Mouse (Mus musculus) kidney, postnatal 4 days (tissue): ENCODE data around the gene Man1b1.

Experiments
- DNase-seq, 2 experiments: peaks; one replicate each; pipeline ENCODE4 v3.0.0; 2021; ENCODE audit warnings: mixed read lengths in 2 of 2

Gene Man1b1

DNA sequence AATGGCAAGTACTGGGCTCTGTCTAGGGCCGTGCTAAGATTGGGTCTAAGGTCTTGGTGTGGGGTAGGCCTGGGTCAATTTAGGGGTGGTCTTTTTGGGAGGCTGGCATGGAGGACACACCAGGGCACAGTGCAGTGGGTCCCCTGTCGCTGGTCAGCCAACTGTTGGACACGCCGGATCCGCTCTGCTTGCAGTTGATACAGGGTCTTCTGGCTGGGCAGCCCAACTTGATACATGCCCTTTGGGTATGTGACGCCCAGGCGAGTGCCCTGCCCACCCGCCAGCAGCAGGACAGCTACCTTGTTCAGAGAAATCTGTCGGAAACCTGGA lies 32.6 kb downstream of the Man1b1 start:
- DNase-seq, result no peak

DNA sequence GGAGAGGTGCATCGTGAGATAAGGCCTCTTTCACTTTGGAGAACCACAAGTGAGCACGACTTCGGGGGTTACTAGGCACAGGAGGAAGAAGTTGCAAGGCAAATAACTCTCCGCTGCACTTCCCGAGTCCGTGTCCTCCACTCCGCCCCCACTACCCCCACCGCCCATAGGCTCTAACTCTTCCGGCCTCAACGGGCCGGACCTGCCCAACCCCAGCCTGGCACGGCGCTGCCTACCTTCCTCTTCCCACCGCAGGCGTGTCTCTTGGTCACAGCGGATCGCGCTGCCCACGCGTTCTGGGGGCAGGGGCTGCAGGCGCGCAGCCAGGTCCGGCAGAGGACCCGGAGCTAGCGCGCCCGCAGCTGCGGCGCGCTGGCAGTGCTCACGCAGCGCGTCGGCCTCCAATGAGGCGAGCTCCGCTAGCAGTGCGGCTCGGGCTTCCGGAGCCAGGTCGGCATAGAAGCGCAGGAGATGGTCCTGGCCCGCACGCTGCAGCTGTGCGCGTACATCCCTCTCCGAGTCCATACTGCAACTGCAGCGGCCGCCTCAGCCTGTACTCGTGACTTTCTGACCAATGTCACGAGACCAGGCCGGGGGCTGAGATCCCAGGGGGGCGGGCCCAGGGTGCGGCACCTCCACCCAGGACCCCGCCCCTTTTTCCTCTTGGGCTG lies 33.1 kb downstream of the Man1b1 start, which contains the start of gene Uap1l1:
Uap1l1 (minus strand) TSS at position 592 of the 671 bp plus-strand sequence.
- peak; percentile 87 to 92 for DNase-seq

DNA sequence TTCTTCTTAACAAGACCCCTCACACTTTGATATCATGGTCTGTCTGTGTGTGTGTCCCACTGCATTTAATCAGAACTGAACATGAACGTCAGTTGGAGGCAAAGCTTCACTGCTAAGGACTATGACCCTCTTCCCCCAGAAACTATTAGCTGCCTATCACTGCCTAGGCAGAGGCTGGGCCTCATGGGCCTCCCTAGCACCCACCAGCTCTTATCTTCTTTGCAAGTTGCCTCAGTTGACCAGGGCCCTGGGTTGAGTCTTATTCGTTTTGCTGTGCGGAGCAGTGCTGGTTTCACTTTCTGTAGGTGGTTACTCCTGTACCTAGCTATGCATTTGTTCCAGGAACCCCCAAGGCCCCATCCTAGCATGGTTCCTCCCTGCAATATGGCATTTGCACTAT lies 37.9 kb downstream of the Man1b1 start:
- DNase-seq, result no peak

DNA sequence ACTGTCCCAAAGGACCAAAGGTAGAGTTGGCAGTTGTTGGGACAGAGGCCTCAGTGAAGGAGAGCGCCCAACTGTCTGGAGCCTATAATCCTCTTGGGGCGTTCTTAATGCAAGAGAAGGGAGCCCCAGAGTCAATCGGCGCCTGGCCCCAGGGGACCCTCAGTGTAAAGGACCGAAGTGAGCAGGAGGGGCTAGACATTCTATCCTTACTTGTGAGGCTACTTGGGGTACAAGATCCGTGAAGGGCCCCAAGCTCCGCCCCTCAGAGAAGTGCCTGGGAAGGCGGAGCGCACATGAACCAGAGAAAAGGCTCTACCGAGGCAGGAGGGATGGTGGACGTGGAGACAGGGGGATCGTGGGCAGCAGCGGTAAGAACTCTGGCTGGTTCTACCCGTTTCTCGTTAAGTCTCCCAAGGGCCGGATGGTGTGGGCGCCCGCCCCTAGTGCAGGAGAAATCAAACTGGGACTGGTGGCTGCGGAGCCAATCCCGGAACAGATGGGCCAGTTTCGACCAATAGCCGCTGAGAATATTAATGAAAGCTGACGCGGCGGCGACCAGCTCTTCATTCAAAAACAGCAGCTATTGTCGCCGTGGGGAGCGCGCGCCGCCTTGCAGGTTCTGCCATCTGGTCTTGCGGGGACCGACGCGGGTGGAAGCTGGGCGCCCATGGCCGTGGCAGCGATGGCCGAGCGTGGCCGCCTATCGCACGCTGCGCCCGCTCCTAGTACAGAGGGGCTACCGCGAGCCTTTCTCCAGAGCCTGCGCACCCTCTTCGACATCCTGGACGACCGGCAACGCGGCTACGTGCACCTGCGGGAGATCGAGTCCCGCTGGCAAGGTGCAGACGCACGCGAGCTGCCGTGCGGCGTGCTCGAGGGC lies 39.9 kb downstream of the Man1b1 start, which contains the start of gene Sapcd2:
Sapcd2 (plus strand) TSS at position 558 of the 880 bp plus-strand sequence.
- DNase-seq, result peak; percentile 85 to 92

DNA sequence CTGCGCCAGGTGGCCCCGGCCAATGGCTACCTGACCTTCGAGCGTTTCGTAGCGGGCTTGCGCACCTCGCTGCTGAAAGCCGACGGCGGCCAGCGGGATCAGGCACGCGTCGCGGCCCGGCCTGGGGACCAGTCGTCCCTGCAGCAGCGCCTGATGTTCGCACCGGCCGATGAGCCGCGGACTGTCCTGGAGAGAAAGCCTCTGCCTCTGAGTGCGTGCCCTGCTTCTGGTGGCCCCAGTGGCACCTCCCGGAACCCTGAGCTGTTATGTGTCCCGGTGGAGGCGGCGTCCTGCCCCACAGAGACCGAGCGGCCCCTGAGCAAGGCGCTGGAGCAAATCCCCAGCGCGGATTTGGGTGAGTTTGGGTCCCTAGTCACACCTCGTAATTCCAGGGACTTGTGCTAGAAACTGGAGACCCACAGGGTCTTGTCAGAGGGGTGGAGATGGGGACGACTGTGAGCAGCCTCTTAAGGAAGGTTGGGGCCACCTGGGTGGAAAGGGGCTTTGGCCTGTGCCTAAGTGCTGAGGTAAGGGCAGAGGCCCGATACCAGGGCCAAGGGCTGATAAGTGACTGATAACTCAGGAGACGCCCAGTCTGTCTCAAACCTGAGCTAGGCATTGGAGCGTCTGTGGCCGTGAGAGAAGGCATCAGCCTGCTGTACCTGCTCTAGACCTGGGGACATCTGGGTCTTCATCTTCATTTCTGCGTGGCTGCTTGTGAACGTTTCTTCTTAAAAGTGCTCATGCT lies 40.7 kb downstream of the Man1b1 start:
- DNase-seq, result no peak

DNA sequence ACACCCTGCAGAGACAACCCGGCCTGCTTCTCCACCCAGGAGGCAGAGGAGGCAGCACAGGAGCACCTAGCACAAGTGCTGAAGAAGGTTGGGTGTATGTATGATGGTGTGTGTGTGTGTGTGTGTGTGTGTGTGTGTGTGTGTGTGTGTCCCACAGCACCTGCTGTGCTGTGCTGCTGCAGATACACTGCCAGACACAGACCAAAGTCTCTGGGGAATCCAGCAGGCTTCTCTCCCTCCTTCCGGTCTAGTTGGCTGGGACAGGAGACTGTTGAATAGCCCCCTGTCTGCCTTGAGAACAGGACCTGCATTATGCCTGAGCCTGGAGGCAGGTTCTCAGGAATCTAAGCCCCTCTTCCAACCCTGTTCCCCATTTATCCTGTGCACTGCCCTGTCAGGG lies 41.3 kb downstream of the Man1b1 start:
- no peak for DNase-seq

DNA sequence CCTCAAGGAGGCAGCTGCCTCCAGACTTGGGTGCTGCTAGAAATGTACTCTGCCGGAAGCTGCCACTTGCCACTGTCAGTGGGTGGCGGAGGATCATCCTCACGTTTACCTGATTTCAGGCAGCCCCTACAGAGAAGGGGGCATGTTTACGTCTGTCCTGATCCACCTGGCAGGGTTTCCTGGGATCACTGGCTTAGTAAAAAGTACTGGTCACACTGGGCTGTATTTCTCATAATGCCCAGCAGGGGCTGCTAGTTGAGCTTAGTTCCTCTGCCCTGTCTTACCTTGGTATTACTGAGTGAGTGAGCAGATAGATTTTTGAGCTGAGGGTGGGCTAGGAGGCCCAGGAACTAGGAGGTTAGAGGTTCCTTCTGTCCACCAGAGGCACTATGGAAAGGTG lies 44.5 kb downstream of the Man1b1 start:
- peak; percentile 73 to 78 for DNase-seq

DNA sequence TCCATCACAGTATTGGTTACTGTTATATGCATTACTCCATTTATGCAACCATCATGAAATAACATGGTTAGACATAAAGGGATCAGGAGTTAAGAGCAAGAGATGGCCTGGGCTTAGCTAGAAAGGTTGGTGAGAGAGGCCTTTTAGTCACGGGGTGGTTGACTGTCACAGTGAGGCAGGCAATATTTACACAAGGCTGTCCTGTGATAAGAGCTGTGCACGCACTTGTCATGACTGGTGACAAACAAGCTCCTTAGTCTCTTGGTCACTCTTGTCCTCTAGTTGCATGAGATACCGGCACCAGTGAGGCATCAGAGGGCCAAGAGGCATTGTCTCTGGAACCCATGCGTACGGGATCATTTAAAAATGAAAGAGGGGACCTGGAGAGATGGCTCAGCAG lies 52.4 kb downstream of the Man1b1 start:
- DNase-seq, result no peak

DNA sequence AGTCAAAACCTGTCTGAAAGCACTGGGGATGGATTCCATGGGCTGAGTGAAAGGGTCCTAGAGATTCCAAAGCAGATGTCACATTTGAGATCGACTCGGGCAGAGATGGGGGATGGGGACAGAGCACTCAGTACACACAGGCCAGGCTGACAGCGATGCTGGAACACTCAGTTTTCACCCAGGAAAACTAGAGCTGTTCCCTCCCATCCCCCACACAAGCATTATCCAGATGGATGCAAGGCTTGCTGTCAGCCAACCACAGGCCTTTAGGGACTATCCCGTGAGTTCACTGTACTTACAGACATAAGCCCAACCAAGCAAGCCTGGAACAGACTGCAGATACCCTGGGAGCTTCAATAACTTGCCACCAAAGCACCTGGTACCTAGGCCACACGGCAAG lies 59.1 kb downstream of the Man1b1 start:
- DNase-seq, result no peak

DNA sequence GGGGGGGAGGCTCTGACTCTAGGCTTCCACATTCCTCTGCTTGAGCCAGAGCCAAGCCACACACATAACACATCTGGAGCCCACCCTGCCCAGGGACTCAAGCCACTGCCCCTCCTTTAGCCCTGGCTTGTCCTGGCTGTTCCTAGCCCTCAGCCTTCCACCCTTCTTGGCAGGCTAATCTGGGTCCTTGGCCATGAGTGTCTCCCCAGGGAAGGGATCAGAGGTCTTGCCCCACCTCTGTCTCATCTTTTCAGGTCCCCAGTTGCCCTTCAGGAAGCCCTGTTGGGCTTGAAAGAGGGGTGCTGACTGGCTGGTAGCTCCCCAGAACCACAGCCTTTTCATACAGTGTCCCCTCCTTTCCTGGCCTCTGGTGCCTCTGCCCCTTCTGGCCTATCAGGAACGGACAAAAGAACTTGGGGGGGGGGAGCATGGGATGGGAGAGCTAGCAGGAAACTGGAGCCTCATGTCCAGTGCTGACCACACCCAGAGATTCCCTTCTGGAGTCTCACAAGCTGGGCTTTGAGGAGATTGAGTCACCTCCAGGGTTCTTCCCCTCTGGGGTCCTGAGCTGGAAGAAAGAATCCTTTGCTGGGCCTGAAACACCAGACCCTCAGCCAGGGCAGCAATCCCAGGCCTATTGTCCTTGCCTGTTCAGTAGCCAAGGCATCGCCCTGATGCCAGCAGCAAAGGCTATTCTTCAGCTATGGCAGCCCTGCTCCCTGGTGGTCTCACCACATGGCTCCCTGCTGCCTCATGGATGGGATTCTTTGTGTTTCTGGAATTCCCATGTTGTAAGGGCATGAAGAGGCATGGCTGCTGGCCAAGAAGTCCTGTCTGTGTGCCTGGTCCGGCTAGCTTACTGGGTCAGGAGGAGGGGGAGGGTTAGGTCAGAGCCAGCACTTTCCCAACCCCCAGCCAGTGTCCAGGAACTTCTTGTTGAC lies 62.4 kb downstream of the Man1b1 start:
- peak; percentile 55 to 65 for DNase-seq

DNA sequence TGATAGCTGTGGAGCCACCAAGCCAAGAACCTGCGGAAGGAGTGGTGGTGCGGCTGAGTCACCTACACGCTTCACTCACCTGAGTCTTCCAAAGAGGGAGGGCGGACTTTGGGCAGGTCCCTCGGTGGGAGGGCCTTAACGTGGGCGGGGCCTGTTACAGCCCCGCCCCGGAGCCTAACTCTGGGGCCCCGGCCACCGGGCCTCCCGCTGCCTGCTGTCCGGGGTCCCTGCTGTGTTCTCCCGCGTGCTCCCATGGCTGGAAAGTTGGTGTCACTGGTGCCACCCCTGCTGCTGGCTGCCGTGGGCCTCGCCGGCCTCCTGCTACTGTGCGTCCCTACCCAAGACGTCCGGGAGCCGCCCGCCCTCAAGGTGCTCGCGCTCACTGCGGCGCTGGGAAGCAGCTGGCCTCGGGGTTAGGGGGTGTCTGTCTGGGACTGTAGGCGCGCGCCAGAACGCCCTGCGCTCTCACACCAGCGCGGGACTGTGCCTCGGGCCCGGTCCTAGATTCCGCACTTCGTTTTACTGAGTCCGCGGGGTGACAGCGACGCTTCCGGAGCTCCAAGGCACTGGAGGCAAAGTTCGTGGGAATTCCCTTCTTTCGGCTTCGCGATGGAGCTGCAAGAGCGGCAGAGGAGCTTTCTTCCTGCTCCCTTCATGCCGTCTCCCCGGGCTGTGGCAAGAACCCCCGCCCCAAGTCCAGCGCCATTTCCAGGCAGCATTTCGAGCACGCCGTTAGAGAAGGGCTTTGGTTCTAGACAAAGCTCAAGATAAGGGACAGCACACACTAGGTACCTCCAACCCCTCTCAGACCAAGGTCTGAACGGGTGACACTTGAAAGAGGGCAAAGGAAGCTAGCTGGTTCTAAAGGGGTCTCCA lies 63.8 kb downstream of the Man1b1 start, which contains the start of gene Entpd2:
Entpd2 (plus strand) TSS at position 154 of the 876 bp plus-strand sequence.
- DNase-seq, result peak; percentile 66 to 79

DNA sequence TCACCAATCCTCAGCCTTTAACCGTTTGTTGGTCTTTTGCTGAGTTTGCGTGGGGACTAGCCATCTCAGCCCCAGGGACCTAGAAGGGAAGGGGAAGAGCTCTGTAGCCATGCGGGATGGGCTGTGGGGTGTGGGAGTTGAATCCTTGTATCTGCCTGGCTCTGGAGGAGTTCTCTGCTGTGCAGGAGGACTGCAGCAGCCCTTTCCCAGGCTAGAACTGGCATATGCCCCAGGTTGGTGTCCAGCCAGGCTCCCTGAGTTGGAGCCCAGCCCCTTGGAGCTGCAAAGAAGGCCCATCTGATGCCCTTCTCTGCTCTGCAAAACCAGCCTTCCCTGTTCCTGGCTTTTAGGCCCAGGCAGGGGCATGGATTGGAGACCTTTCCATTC lies 64.5 kb downstream of the Man1b1 start:
- DNase-seq, result no peak

DNA sequence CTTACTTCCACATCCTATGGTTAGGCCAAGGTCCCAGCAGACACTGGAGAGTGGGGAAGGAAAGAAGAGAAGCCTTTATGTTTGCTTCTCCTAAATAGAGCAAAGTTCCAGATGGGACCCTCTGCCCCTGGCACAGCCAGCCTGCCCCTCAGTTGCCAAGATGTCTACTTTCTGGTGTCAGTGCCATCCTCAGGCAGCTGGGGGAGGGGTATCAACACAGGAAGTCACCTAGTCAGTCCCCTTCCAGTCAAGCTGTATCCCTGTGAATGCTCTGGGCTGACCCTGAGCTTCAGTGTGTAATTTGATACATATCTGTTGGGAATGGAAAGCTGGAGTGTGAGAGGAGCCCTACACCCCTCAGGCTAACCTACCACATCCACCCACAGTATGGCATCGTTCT lies 64.9 kb downstream of the Man1b1 start:
- no peak for DNase-seq

DNA sequence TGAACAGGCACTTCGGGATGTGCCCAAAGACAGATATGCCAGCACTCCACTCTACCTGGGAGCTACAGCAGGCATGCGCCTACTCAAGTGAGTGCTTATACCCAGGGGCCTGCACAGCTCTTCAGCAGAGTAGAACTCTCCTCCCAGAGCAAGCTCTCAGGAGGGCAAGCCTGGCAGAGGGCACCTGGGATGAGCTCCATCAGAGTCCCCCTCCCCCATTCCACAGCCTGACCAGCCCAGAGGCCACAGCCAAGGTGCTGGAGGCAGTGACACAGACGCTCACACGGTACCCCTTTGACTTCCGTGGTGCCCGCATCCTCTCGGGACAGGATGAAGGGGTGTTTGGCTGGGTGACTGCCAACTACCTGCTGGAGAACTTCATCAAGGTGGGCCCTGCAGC lies 65.9 kb downstream of the Man1b1 start:
- no peak for DNase-seq

DNA sequence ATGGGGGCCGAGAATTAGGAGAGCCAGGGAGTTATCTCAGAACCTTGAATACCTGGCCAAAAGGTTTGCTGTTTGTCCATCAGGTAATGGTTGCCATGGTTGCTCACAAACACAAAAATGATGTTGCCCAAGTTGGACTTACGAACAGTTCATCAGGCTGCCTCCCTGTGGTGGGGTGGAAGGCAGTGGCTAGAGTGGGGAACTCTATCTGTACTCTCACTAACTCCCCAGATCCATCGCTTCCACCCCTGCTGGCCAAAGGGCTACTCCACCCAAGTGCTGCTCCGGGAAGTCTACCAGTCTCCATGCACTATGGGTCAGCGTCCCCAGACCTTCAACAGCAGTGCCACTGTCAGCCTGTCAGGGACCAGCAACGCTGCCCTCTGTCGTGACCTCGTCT lies 66.9 kb downstream of the Man1b1 start, which contains the start of gene Npdc1:
Npdc1 (plus strand) TSS at position 301 of the 400 bp plus-strand sequence.
- DNase-seq, result no peak

DNA sequence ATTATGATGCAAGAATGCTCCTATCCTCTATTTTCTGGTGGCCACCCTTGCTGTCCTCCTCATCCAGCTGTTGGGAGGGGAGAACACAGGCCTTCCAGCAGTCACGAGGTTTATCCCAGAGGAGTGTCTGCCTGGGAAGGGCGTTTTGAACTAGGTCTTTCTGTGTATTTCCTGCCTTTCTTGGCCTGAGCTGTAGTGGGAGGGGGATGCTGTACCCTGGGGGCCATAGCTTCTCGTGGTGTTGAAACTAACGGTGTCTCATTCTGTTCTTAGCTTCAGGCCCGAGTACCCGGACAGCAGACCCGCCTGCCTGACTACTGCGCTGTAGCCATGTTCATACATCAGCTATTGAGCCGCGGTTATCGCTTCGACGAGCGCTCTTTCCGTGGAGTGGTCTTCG lies 68.2 kb downstream of the Man1b1 start:
- DNase-seq, result no peak

DNA sequence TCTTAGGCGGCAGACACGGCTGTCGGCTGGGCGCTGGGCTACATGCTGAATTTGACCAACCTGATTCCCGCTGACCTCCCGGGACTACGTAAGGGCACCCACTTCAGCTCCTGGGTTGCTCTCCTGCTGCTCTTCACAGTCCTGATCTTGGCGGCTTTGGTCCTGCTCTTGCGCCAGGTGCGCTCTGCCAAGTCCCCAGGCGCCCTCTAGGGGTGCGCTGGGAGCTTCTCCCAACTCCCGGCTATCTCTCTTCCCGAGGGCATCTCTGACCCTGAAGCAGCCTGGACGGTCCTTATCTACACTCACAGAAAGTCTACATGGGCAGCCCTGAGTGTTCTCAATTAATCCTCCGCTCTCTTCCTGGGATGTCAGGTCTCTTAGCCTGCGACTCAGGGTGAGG lies 68.6 kb downstream of the Man1b1 start:
- peak; percentile 65 to 76 for DNase-seq
